Mouse (Mus musculus): ENCODE results near the gene H2-M10.4.
"Not testable (repeated sequence)": the region's sequence is repeated elsewhere in the genome, so short reads cannot be mapped to it uniquely, and the experiment has no call there.

H2-M10.4 gene

GRCm38 (mm10) chr17:36462234-36462633 lies at the start of gene H2-M10.4:
Gene H2-M10.4, minus strand, starts transcription at chr17:36462334.
- DNase-seq (ENCODE audit: low read depth), result no peak

DNA sequence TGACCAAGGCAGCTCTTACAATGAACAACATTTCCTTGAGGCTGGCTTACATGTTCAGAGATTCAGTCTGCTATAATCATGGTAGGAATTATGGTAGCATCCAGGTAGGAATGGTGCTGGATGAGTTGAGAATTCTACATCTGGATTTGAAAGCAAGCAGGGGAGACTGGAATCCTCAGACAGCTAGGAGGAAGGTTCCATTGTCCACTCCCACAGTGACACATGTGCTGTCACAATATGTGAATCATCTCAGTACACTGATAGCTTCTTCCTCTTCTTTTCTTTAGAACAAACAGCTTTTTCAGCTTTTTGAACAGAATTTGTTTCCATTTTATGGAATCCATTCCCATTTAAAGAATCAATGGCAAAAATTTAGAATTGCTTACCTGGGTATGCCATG lies 41.8 kb upstream of the H2-M10.4 start:
- no peak for DNase-seq (ENCODE audit: low read depth)

DNA sequence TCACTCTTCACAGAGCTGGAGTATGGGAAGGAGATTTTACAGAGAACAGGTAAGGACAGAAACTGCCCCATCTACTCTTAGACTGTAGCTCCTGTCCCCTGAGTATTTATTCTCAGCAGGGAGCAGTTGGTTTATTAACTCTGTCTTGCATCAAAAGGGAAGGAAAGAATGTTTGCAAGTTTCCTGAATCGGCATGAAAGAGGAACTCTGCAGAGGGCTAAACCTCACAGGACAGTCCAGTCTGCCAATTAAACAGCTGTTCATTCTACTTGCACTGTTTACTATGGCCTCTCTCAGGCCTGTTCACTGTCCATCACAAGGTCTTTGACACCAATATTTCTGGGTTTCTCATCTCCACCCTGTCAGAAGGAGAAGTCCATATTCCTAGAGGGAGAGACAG lies 38.3 kb upstream of the H2-M10.4 start:
- no peak for DNase-seq (ENCODE audit: low read depth)

GRCm38 (mm10) chr17:36488181-36488580 lies 26.0 kb upstream of the H2-M10.4 start:
- DNase-seq (ENCODE audit: low read depth), result not testable (repeated sequence)

DNA sequence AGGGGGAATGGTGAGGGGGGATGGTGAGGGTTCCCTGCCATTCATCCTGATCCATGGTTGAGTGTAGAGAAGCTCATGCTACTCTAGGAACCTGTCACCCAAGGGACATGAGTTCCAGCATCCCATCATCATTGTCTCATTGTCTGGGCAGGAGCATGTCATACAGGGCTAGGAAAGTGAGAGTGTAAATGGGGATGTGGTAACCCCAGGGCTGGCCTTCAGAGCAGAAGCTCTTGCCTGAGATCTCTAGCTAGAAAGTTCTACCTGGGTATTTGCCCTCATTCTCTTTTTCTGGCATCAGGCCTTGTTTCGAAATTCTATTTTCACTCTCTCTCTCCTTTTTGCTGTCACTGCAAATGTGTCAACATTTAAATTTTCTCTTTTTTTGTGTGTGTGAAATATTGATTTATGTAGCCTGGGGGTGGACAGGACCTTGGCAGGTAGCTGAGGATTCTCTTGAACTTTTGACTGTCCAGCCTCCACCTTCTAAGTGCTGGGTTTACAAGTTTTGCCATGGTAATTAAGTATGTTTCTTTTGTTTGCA lies 24.6 kb upstream of the H2-M10.4 start:
- no peak for DNase-seq (ENCODE audit: low read depth)

DNA sequence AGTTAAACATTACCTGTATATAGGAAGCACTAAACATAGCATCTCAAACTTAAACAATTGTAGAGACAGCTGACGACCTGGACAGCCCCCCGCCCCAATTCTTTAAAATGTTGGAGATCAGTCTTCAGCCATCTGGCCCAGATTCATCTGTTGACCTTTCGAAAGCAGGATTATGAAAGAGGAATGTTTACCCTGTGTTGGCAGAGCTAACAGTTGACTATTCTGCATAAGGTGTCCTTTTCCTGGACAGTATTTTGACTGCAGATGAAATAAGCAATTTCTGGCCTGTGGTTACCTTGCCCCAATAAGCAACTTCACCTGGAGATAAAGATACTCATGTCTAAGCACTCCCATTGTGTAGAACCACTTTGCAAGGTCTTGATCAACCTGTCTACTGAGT lies 21.7 kb upstream of the H2-M10.4 start:
- no peak for DNase-seq (ENCODE audit: low read depth)

DNA sequence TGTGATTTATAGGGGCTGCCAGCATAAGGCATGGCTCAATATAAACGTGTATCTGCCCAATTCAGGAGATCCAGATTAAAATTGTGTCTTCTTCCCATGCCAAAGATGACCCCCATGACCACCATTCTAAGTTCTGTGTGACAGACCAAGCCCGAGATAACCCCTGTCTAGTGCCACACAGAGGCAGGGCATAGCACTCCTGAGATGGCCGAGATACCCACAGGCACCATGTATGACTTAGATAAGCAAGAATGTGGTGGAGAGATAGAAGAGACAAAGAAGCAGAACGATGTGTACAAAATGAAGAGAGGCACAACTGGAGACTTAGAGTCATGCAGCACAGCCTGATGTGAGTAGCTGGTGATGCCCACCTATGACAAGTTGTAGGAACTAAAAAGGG lies 5.9 kb downstream of the H2-M10.4 start:
- no peak for DNase-seq (ENCODE audit: low read depth)

DNA sequence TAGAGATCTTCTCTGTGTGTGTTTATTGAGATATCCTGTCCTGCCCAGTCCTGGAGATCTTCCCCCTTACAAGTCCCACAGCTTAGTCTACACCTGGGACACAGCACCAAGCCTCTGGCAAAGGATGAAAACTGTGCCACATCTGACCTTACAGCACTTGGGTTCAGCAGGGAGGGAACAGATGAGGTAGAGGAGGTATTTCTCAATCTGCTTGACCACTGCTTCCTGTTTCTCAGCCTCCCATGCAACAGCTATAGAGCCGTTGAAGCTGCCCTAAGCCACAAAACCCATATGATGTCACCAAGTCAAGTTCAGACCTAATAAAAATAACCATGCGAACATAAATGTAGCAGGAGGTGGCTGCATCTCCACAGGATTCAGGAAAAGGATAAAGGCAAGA lies 30.7 kb downstream of the H2-M10.4 start:
- DNase-seq (ENCODE audit: low read depth), result peak; percentile 46

GRCm38 (mm10) chr17:36418091-36418754 lies 43.9 kb downstream of the H2-M10.4 start:
- peak; percentile 87 for DNase-seq (ENCODE audit: low read depth)

GRCm38 (mm10) chr17:36417416-36417815 lies 44.7 kb downstream of the H2-M10.4 start:
- DNase-seq (ENCODE audit: low read depth), result no peak

DNA sequence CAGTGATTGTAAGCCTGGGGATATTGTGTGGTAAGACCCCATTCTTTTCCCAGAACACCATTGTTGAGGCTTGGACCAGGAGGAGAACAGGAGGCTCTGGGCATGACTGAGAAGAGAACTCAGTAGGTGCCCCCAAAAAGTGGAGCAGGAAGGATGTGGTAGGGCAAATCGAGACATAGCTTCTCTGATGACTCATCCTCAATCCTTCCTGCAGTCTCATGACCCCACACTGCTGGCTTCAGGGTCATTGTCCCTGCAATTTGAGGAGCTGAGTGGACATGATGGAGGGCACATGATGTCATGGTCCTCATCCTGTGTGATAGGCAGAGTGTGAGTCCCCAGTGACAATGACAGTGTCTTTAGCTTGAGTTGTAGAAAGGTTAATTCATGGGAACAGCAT lies 46.7 kb downstream of the H2-M10.4 start:
- DNase-seq (ENCODE audit: low read depth), result peak; percentile 30

DNA sequence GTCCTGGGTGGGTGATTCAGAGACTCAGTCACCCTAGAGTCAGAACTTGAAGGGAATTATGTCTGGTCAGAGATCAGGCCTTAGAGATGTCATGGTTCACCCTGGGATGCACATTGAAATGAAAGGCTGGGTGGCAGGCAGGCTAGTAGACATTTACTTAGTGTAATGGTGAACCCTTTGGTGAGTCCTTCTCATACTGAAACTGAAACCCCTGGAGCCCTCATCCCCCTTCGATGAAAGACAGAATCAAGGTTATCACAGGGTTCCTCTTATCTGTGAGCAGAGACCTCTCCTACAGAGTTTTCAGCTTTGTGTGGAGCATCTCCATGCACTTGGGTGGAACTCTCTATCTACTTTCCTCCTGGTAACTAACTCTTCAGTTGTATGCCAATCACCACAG lies 47.8 kb downstream of the H2-M10.4 start:
- DNase-seq (ENCODE audit: low read depth), result peak; percentile 65

Data from induced T-regulatory cell, adult 2 months (primary cell).